Mouse (Mus musculus) liver, embryonic 13.5 days (tissue): ENCODE measurements around the gene Tpbgl. TPM values are rescaled to one million over a fixed set of nuclear protein-coding genes. Genes with fewer than 3 reads are reported as not detected.

Experiments used
- ATAC-seq: fragments of 200-750 bp; cut with Nextera tagmentation; 2 replicates; pipeline ENCODE4 v1.8.0; 2017; ENCODE audit warnings: low read depth, mild to moderate bottlenecking, moderate number of reproducible peaks, moderate library complexity
- DNase-seq: peaks from one replicate; pipeline ENCODE4 v3.0.0; 2022
- H3K27ac ChIP-seq: fragments of 300-500 bp; sonication (generic); 2 replicates; pipeline ENCODE4 v1.5.1; 2015; ENCODE audit warnings: moderate library complexity, mild to moderate bottlenecking, inconsistent platforms
- H3K27me3 ChIP-seq: fragments of 300-500 bp; sonication (generic); 2 replicates; pipeline ENCODE4 v1.6.1; 2015; ENCODE audit warnings: mild to moderate bottlenecking, inconsistent platforms
- H3K36me3 ChIP-seq: fragments of 300-500 bp; sonication (generic); 2 replicates; pipeline ENCODE4 v1.6.1; 2015; ENCODE audit warnings: mild to moderate bottlenecking, inconsistent platforms
- H3K4me1 ChIP-seq: fragments of 300-500 bp; sonication (generic); replicated peaks from 2 replicates; pipeline ENCODE4 v1.6.1; 2015; ENCODE audit warnings: inconsistent platforms
- H3K4me2 ChIP-seq: fragments of 300-500 bp; sonication (generic); 2 replicates; pipeline ENCODE4 v1.6.1; 2015; ENCODE audit warnings: inconsistent platforms, mild to moderate bottlenecking, moderate library complexity
- H3K4me3 ChIP-seq: fragments of 300-500 bp; sonication (generic); replicated peaks from 2 replicates; pipeline ENCODE4 v1.5.1; 2015; ENCODE audit warnings: mild to moderate bottlenecking, inconsistent platforms
- H3K9ac ChIP-seq: fragments of 300-500 bp; sonication (generic); 2 replicates; pipeline ENCODE4 v1.6.1; 2015; ENCODE audit warnings: mild to moderate bottlenecking, inconsistent platforms
- H3K9me3 ChIP-seq: fragments of 300-500 bp; sonication (generic); replicated peaks from 2 replicates; pipeline ENCODE4 v1.6.1; 2016; ENCODE audit warnings: inconsistent platforms
- WGBS: fragments of 180-500 bp; shearing (Covaris S2); methylation state at CpG from one replicate; pipeline ENCODE4 v1.1.7; 2015; ENCODE audit not compliant: insufficient replicate concordance; 5-methylcytosine and 5-hydroxymethylcytosine counted together
- polyA plus RNA-seq: library from polyadenylated mRNA; unstranded; fragments of >200 nt; fragmentation: Nextera tagmentation; extraction: Ambion mirVana; gene quantifications from 2 replicates; pipeline ENCODE4 v1.2.1, GENCODE M21; 2015

The Tpbgl gene
- polyA plus RNA-seq = 0.16 and 0.22 TPM in 2 replicates

- no peak for DNase-seq
- Histone ChIP-seq H3K27me3 (peaks cover 99% of the 10 kb centered on the region), H3K36me3 (no peaks in the 10 kb centered on the region), H3K9me3 (no peaks in the 10 kb centered on the region), H3K4me3 (peak within 1 kb of the TSS; percentile 48), H3K4me1 (peaks cover 24% of the 10 kb centered on the region), H3K9ac (no peak within 1 kb of the TSS), H3K27ac (no peak within 1 kb of the TSS), H3K4me2 (peak within 1 kb of the TSS; percentile 65)
- 1% methylated on average over 71 of the region's 83 CpGs for WGBS
- ATAC-seq = no peak
Measured at GRCm38 (mm10) chr7:99626376-99627270, at the start of gene Tpbgl. TSS of gene Tpbgl (minus strand) at chr7:99627103.

GRCm38 (mm10) chr7:99674890-99675289 is 48.0 kb upstream of the Tpbgl start:
- H3K9me3 ChIP-seq = no peaks in the 10 kb centered on the region
- H3K4me3 ChIP-seq = no peak overlapping the region
- WGBS = 9% methylated on average over 3 of the region's 3 CpGs
- H3K4me1 ChIP-seq = peaks cover 7% of the 10 kb centered on the region
- H3K9ac ChIP-seq = no peak overlapping the region; the same call in 1 of the 2 replicates
- H3K36me3 ChIP-seq = no peaks in the 10 kb centered on the region
- no peaks in the 10 kb centered on the region for H3K27me3 ChIP-seq
- H3K27ac ChIP-seq = no peak overlapping the region
- DNase-seq = no peak
- H3K4me2 ChIP-seq = no peak overlapping the region
- no peak for ATAC-seq

- Histone ChIP-seq H3K4me2 (no peak overlapping the region), H3K4me1 (peaks cover 7% of the 10 kb centered on the region), H3K9ac (no peak overlapping the region), H3K27me3 (no peaks in the 10 kb centered on the region), H3K36me3 (no peaks in the 10 kb centered on the region), H3K4me3 (no peak overlapping the region), H3K9me3 (no peaks in the 10 kb centered on the region), H3K27ac (0 out of 2 replicates have a peak overlapping the region, but pooled peaks have one; percentile 21)
- 24% methylated on average over 5 of the region's 5 CpGs for WGBS
- ATAC-seq (no peak), DNase-seq (no peak)
Measured at GRCm38 (mm10) chr7:99674209-99674608, 47.3 kb upstream of the Tpbgl start.

GRCm38 (mm10) chr7:99673188-99673587 is 46.3 kb upstream of the Tpbgl start:
- H3K27me3 ChIP-seq = 0 out of 2 replicates have a peak, but pooled peaks cover 3% of the 10 kb centered on the region

GRCm38 (mm10) chr7:99671544-99672435 is 44.9 kb upstream of the Tpbgl start:
- H3K4me2 ChIP-seq = no peak overlapping the region
- H3K27ac ChIP-seq = no peak overlapping the region
- H3K4me3 ChIP-seq = no peak overlapping the region
- ATAC-seq = peak; percentile 60
- peaks cover 7% of the 10 kb centered on the region for H3K4me1 ChIP-seq
- DNase-seq = peak; percentile 15
- WGBS = 59% methylated on average over 9 of the region's 9 CpGs
- no peaks in the 10 kb centered on the region for H3K9me3 ChIP-seq
- H3K36me3 ChIP-seq = no peaks in the 10 kb centered on the region
- H3K27me3 ChIP-seq = 0 out of 2 replicates have a peak, but pooled peaks cover 3% of the 10 kb centered on the region
- H3K9ac ChIP-seq = no peak overlapping the region

More at GRCm38 (mm10) chr7:99673188-99673587, 46.3 kb upstream of the Tpbgl start:
- Histone ChIP-seq H3K4me3 (no peak overlapping the region), H3K9me3 (no peaks in the 10 kb centered on the region), H3K4me1 (peaks cover 7% of the 10 kb centered on the region), H3K27ac (no peak overlapping the region), H3K4me2 (no peak overlapping the region), H3K36me3 (no peaks in the 10 kb centered on the region), H3K9ac (no peak overlapping the region)
- ATAC-seq = no peak
- no peak for DNase-seq
- WGBS = 66% methylated on average over 8 of the region's 8 CpGs

GRCm38 (mm10) chr7:99670915-99671314 is 44.0 kb upstream of the Tpbgl start:
- H3K4me3 ChIP-seq = no peak overlapping the region
- ATAC-seq = no peak
- 0 out of 2 replicates have a peak, but pooled peaks cover 3% of the 10 kb centered on the region for H3K27me3 ChIP-seq
- no peaks in the 10 kb centered on the region for H3K36me3 ChIP-seq
- H3K9ac ChIP-seq = no peak overlapping the region
- no peaks in the 10 kb centered on the region for H3K9me3 ChIP-seq
- H3K4me2 ChIP-seq = no peak overlapping the region
- DNase-seq = peak; percentile 14
- peaks cover 7% of the 10 kb centered on the region for H3K4me1 ChIP-seq
- WGBS = 62% methylated on average over 4 of the region's 4 CpGs
- H3K27ac ChIP-seq = no peak overlapping the region

- ATAC-seq (no peak), DNase-seq (no peak)
- Histone ChIP-seq H3K9me3 (no peaks in the 10 kb centered on the region), H3K27me3 (0 out of 2 replicates have a peak, but pooled peaks cover 3% of the 10 kb centered on the region), H3K4me3 (no peak overlapping the region), H3K4me2 (no peak overlapping the region), H3K9ac (no peak overlapping the region), H3K27ac (no peak overlapping the region), H3K36me3 (no peaks in the 10 kb centered on the region), H3K4me1 (peaks cover 7% of the 10 kb centered on the region)
- 54% methylated on average over 4 of the region's 4 CpGs for WGBS
Measured at GRCm38 (mm10) chr7:99668802-99669201, 41.9 kb upstream of the Tpbgl start.

- 82% methylated on average over 16 of the region's 16 CpGs for WGBS
- 0 out of 2 replicates have a peak, but pooled peaks cover 3% of the 10 kb centered on the region for H3K27me3 ChIP-seq
- H3K4me2 ChIP-seq = no peak overlapping the region
- no peak overlapping the region for H3K9ac ChIP-seq
- H3K4me3 ChIP-seq = no peak overlapping the region
- DNase-seq (no peak), ATAC-seq (no peak)
- H3K4me1 ChIP-seq = peaks cover 7% of the 10 kb centered on the region
- H3K36me3 ChIP-seq = no peaks in the 10 kb centered on the region
- H3K9me3 ChIP-seq = no peaks in the 10 kb centered on the region
- no peak overlapping the region for H3K27ac ChIP-seq
Measured at GRCm38 (mm10) chr7:99667096-99667495, 40.2 kb upstream of the Tpbgl start.

GRCm38 (mm10) chr7:99665731-99666452 is 39.0 kb upstream of the Tpbgl start:
- no peaks in the 10 kb centered on the region for H3K36me3 ChIP-seq
- no peak for ATAC-seq
- no peaks in the 10 kb centered on the region for H3K9me3 ChIP-seq
- H3K27me3 ChIP-seq = 0 out of 2 replicates have a peak, but pooled peaks cover 3% of the 10 kb centered on the region
- no peak overlapping the region for H3K9ac ChIP-seq
- H3K4me3 ChIP-seq = no peak overlapping the region
- no peak for DNase-seq
- no peak overlapping the region for H3K4me2 ChIP-seq
- no peak overlapping the region for H3K27ac ChIP-seq
- WGBS = 74% methylated on average over 10 of the region's 10 CpGs
- no peaks in the 10 kb centered on the region for H3K4me1 ChIP-seq

GRCm38 (mm10) chr7:99664571-99665485 is 37.9 kb upstream of the Tpbgl start:
- no peaks in the 10 kb centered on the region for H3K36me3 ChIP-seq
- 58% methylated on average over 11 of the region's 11 CpGs for WGBS
- peaks cover 3% of the 10 kb centered on the region; the same call in 1 of the 2 replicates for H3K27me3 ChIP-seq
- DNase-seq = no peak
- no peak overlapping the region for H3K9ac ChIP-seq
- no peak overlapping the region for H3K27ac ChIP-seq
- no peak overlapping the region for H3K4me2 ChIP-seq
- no peak for ATAC-seq
- H3K4me1 ChIP-seq = no peaks in the 10 kb centered on the region
- H3K4me3 ChIP-seq = no peak overlapping the region
- no peaks in the 10 kb centered on the region for H3K9me3 ChIP-seq
